Mouse (Mus musculus) lung, postnatal 0 days (tissue): ENCODE data around the gene Prokr1. TPM values are rescaled to one million over a fixed set of nuclear protein-coding genes. Genes with fewer than 3 reads are reported as not detected.

ENCODE experiments used
- ATAC-seq: fragments of 200-750 bp; cut with Nextera tagmentation; 2 replicates; pipeline ENCODE4 v1.8.0; 2017; ENCODE audit warnings: moderate library complexity
- DNase-seq: peaks from one replicate; pipeline ENCODE4 v3.0.0-alpha.2; 2016; ENCODE audit warnings: low spot score
- H3K27ac ChIP-seq: fragments of 300-500 bp; sonication (generic); 2 replicates; pipeline ENCODE4 v1.5.1; 2014; ENCODE audit warnings: antibody characterized with exemption, mild to moderate bottlenecking, low read length, mixed read lengths
- H3K27me3 ChIP-seq: fragments of 300-500 bp; sonication (generic); replicated peaks from 2 replicates; pipeline ENCODE4 v1.6.1; 2014; ENCODE audit warnings: low read length, mixed read lengths; ENCODE audit not compliant: insufficient read depth
- H3K36me3 ChIP-seq: fragments of 300-500 bp; sonication (generic); 2 replicates; pipeline ENCODE4 v1.6.1; 2014; ENCODE audit warnings: low read length, mixed read lengths; ENCODE audit not compliant: insufficient read depth
- H3K4me1 ChIP-seq: fragments of 300-500 bp; sonication (generic); 2 replicates; pipeline ENCODE4 v1.6.1; 2014; ENCODE audit warnings: antibody characterized with exemption, low read depth, low read length, mixed read lengths; ENCODE audit not compliant: insufficient read depth
- H3K4me2 ChIP-seq: fragments of 300-500 bp; sonication (generic); replicated peaks from 2 replicates; pipeline ENCODE4 v1.6.1; 2014; ENCODE audit warnings: low read depth, mild to moderate bottlenecking, low read length, moderate library complexity, mixed read lengths
- H3K4me3 ChIP-seq: fragments of 300-500 bp; sonication (generic); 2 replicates; pipeline ENCODE4 v1.5.1; 2014; ENCODE audit warnings: low read depth, low read length
- H3K9ac ChIP-seq: fragments of 300-500 bp; sonication (generic); replicated peaks from 2 replicates; pipeline ENCODE4 v1.6.1; 2014; ENCODE audit warnings: low read depth, mild to moderate bottlenecking
- H3K9me3 ChIP-seq: fragments of 300-500 bp; sonication (generic); 2 replicates; pipeline ENCODE4 v1.6.1; 2016; ENCODE audit warnings: low read length, mixed read lengths
- CTCF ChIP-seq: IDR thresholded peaks from 2 replicates; pipeline ENCODE4 v1.5.1; 2016; ENCODE audit warnings: antibody characterized with exemption, mild to moderate bottlenecking
- EP300 ChIP-seq: IDR thresholded peaks from 2 replicates; pipeline ENCODE4 v1.6.1; 2016; ENCODE audit warnings: antibody characterized with exemption, mild to moderate bottlenecking, control low read depth
- WGBS: fragments of 180-500 bp; shearing (Covaris S2); extraction: QIAGEN DNeasy Blood & Tissue Kit; methylation state at CpG from one replicate; pipeline ENCODE4 v1.1.7; 2014; 5-methylcytosine and 5-hydroxymethylcytosine counted together
- polyA plus RNA-seq: library from polyadenylated mRNA; unstranded; fragments of >200 nt; fragmentation: Nextera tagmentation; extraction: Ambion mirVana; gene quantifications from 2 replicates; pipeline ENCODE4 v1.2.1, GENCODE M21; 2015

Gene Prokr1
- polyA plus RNA-seq, 1 experiment from 2014 or later, result 0.41 TPM

DNA sequence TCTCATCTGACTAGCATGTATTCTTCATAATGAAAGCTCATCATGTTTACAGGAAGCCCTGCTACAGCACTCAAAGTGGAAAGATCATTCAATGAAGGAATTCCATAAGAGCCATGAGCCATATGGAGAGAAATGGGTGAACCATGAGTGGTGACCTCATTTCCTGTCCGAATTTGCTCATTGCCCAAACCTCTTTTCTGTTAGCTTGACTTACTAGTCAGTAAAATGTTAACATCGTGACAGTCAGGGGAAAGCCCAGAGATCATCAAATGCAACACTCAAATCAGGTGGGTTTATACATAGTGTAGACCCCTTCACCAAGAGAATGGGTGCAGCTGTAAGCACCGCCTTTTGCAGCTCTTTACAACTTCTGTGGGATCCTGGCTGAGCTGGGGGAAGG, 36.8 kb downstream of the Prokr1 start:
- Histone ChIP-seq H3K4me1 (no peaks in the 10 kb centered on the region), H3K9ac (no peak overlapping the region), H3K4me2 (no peak overlapping the region), H3K36me3 (no peaks in the 10 kb centered on the region), H3K4me3 (no peak overlapping the region), H3K9me3 (no peaks in the 10 kb centered on the region), H3K27ac (no peak overlapping the region), H3K27me3 (no peaks in the 10 kb centered on the region)
- TF ChIP-seq CTCF, result no peak
- no peak for TF ChIP-seq EP300
- DNase-seq (no peak), ATAC-seq (no peak)
- WGBS, result 59% methylated on average over 3 of the region's 3 CpGs

DNA sequence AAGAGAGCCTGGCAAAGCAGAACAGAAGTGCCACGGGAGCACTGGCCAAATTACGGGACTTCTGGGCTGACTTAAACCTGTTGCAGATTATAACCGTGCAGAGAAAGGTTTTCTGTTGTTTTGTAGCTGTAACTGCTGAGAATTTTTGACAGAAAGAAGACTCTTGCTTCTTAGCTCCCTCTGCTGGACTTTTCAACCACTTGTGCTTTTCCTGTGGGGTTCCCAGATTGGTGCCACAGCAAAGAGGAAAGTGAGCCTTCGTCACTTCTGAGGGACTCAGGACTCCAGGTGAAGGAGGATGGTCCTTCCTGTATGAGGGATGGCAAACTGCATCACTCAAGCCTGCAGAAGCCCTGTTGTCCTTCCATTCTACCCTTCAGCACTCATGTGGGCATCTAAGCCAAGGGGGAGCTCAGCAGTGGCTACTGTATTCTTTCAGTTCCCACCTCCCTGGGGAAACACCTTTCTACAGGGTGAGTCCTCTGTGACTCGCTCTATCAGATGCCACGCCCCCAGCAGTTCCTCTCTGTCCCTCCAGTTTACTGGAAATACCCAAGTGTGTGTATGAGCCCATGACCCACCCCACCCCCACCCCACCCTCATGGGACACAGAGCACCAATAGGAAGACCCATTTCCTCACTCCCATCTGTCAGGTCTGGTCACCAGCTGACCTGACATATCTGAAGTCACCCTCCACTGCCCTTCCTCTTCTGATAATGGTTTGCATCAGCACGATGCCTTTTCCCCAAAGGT, 38.3 kb downstream of the Prokr1 start:
- H3K4me1 ChIP-seq, result no peaks in the 10 kb centered on the region
- ATAC-seq, result no peak
- peak; percentile 61 for DNase-seq
- 35% methylated on average over 7 of the region's 7 CpGs for WGBS
- no peaks in the 10 kb centered on the region for H3K36me3 ChIP-seq
- H3K4me2 ChIP-seq, result no peak overlapping the region
- no peak overlapping the region for H3K27ac ChIP-seq
- no peak overlapping the region for H3K4me3 ChIP-seq
- no peak overlapping the region for H3K9ac ChIP-seq
- no peaks in the 10 kb centered on the region for H3K9me3 ChIP-seq
- no peaks in the 10 kb centered on the region for H3K27me3 ChIP-seq
- TF ChIP-seq EP300 (no peak), CTCF (peak; percentile 67)

DNA sequence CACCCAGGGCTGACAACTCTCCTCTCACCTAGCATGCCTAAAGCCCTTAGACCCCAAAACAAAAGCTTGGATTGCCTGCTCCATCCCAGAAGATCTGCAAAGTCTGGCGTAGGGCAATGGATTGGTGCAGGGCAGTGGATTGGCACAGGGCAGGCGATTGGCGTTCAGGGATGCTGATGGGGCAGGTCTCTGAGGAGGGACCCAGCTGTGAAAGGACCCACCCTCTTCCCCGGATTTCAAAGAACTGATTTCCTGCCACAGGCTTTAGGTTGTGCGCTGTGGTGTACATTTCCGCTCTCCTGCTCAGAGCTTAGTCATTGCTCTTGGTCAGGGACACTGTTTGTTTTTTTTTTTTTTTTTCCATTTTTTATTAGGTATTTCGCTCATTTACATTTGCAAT, 42.7 kb downstream of the Prokr1 start:
- H3K9ac ChIP-seq, result no peak overlapping the region
- DNase-seq, result no peak
- TF ChIP-seq EP300 (no peak), CTCF (no peak)
- no peaks in the 10 kb centered on the region for H3K27me3 ChIP-seq
- H3K27ac ChIP-seq, result no peak overlapping the region
- no peak for ATAC-seq
- no peak overlapping the region for H3K4me2 ChIP-seq
- no peaks in the 10 kb centered on the region for H3K4me1 ChIP-seq
- H3K36me3 ChIP-seq, result no peaks in the 10 kb centered on the region
- WGBS, result 83% methylated on average over 7 of the region's 7 CpGs
- H3K9me3 ChIP-seq, result peaks cover 4% of the 10 kb centered on the region; the same call in 1 of the 2 replicates
- no peak overlapping the region for H3K4me3 ChIP-seq

DNA sequence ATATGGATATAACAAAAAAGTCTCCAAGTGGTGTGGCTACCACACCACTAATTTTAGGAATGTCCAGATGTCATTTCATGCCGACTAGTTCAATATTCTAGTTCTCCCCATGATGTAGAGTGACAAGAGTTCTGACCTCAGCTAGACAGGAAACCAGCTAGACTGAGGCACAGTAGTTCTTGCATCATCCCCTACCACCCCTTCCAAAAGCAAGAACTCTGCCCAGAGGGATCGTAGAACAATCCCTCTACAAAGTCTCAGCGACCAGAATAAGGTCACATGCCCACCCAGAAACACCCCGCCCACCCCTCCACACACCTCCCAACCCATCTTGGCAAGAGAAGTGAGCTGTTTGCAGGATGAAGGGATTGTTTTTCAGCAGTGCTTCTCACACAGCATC, 43.1 kb downstream of the Prokr1 start:
- H3K9me3 ChIP-seq, result peaks cover 4% of the 10 kb centered on the region; the same call in 1 of the 2 replicates
- WGBS, result 73% methylated on average over 4 of the region's 4 CpGs

DNA sequence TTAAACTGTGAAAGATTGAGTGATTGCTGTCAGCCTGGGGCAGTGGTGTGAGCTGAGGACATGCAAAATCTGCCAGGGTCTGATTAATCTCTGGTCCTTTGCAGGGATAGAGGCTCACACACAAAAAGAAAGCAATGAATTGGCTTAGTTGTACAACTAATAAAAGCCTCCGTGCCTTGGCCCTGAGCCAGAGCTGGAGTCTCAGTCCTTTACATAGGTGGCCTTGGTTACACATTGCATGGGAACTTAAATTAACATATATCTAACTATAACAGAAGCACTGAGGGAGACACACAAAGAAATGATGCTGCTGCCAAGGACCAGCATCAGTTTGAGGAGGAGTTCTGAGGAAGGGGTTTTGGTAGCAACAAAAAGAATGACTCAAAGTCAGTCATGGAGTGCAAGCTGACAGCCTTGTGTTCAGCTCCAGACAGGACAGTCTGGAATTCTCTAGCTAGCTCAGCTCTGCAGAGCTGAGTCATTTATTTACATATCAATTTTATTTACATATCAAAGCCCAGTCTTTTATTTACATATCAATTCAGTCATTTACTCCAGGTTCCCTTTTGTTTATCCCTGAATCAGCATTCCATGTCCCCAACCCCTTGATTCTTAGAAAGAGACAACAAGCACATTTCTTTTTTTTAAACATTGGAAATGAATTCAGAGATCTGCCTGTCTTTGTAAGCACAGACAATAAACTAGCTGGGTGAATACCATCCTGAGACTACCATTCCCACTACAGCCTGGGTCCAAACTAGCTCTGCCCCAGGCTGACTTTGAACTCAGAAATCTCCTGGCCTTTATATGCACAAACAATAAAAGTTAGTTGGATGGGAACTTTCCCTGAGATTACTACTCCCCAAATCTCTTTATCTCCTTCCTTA, 45.0 kb downstream of the Prokr1 start:
- WGBS, result 30% methylated on average over 1 of the region's 1 CpGs
- H3K9ac ChIP-seq, result no peak overlapping the region
- no peak for DNase-seq
- H3K4me1 ChIP-seq, result 0 out of 2 replicates have a peak, but pooled peaks cover 3% of the 10 kb centered on the region
- no peak overlapping the region for H3K4me2 ChIP-seq
- no peak for ATAC-seq
- no peak overlapping the region for H3K27ac ChIP-seq
- no peak for TF ChIP-seq EP300
- TF ChIP-seq CTCF, result no peak
- peaks cover 4% of the 10 kb centered on the region; the same call in 1 of the 2 replicates for H3K9me3 ChIP-seq
- H3K27me3 ChIP-seq, result no peaks in the 10 kb centered on the region
- no peaks in the 10 kb centered on the region for H3K36me3 ChIP-seq
- H3K4me3 ChIP-seq, result no peak overlapping the region

More for the DNA sequence above, 43.1 kb downstream of the Prokr1 start:
- H3K4me3 ChIP-seq, result no peak overlapping the region
- H3K36me3 ChIP-seq, result no peaks in the 10 kb centered on the region
- H3K4me2 ChIP-seq, result no peak overlapping the region
- H3K27me3 ChIP-seq, result no peaks in the 10 kb centered on the region
- no peaks in the 10 kb centered on the region for H3K4me1 ChIP-seq
- no peak overlapping the region for H3K27ac ChIP-seq
- DNase-seq, result no peak
- TF ChIP-seq CTCF (no peak), EP300 (no peak)
- no peak overlapping the region for H3K9ac ChIP-seq
- no peak for ATAC-seq

DNA sequence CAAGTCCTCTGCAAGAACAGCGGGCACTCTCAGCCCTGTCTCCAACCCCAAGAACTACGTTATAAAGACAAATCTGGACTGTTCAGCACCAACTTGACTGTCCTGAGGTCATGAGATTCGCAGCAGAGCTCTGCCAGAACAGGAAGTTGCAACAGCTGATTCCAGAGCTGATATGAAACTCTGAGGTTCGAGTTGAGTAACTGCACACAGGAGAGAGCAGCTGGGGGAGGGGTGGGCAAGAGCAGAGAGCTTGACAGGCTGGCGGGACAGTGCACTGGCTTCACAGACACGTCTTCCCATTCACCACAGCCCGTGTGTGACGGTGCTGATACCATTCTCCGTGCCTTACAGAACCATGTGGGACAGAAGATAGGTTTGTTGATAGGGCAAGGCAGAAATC, 48.5 kb downstream of the Prokr1 start:
- H3K4me2 ChIP-seq, result no peak overlapping the region
- peaks cover 4% of the 10 kb centered on the region; the same call in 1 of the 2 replicates for H3K9me3 ChIP-seq
- H3K4me3 ChIP-seq, result no peak overlapping the region
- 0 out of 2 replicates have a peak, but pooled peaks cover 3% of the 10 kb centered on the region for H3K4me1 ChIP-seq
- H3K27me3 ChIP-seq, result no peaks in the 10 kb centered on the region
- H3K9ac ChIP-seq, result no peak overlapping the region
- H3K27ac ChIP-seq, result no peak overlapping the region
- TF ChIP-seq CTCF, result no peak
- peak; percentile 48; the same call in 1 of the 2 replicates for TF ChIP-seq EP300
- H3K36me3 ChIP-seq, result no peaks in the 10 kb centered on the region
- WGBS, result 25% methylated on average over 9 of the region's 9 CpGs
- DNase-seq, result peak; percentile 92
- peak; percentile 92 for ATAC-seq
